Mouse (Mus musculus) neural tube, embryonic 15.5 days (tissue): ENCODE measurements around the gene Ints13. TPM values are rescaled to one million over a fixed set of nuclear protein-coding genes. Genes with fewer than 3 reads are reported as not detected.

Source experiments
- ATAC-seq: fragments of 200-750 bp; cut with Nextera tagmentation; 2 replicates; pipeline ENCODE4 v1.8.0; 2017; ENCODE audit warnings: mild to moderate bottlenecking, moderate TSS enrichment, moderate library complexity; ENCODE audit not compliant: low FRiP score
- H3K27ac ChIP-seq: fragments of 300-500 bp; sonication (generic); replicated peaks from 2 replicates; pipeline ENCODE4 v1.5.1; 2015; ENCODE audit warnings: mild to moderate bottlenecking, inconsistent platforms
- H3K27me3 ChIP-seq: fragments of 300-500 bp; sonication (generic); replicated peaks from 2 replicates; pipeline ENCODE4 v1.6.1; 2015; ENCODE audit warnings: inconsistent platforms
- H3K36me3 ChIP-seq: fragments of 300-500 bp; sonication (generic); 2 replicates; pipeline ENCODE4 v1.6.1; 2015; ENCODE audit warnings: inconsistent platforms
- H3K4me1 ChIP-seq: fragments of 300-500 bp; sonication (generic); 2 replicates; pipeline ENCODE4 v1.6.1; 2015; ENCODE audit warnings: inconsistent platforms
- H3K4me2 ChIP-seq: fragments of 300-500 bp; sonication (generic); 2 replicates; pipeline ENCODE4 v1.6.1; 2015; ENCODE audit warnings: inconsistent platforms, mild to moderate bottlenecking, moderate library complexity
- H3K4me3 ChIP-seq: fragments of 300-500 bp; sonication (generic); replicated peaks from 2 replicates; pipeline ENCODE4 v1.5.1; 2015; ENCODE audit warnings: mild to moderate bottlenecking, inconsistent platforms
- H3K9ac ChIP-seq: fragments of 300-500 bp; sonication (generic); replicated peaks from 2 replicates; pipeline ENCODE4 v1.6.1; 2015; ENCODE audit warnings: mild to moderate bottlenecking, inconsistent platforms
- H3K9me3 ChIP-seq: fragments of 300-500 bp; sonication (generic); replicated peaks from 2 replicates; pipeline ENCODE4 v1.6.1; 2016; ENCODE audit warnings: inconsistent platforms
- WGBS: fragments of 180-500 bp; shearing (Covaris S2); methylation state at CpG from one replicate; pipeline ENCODE4 v1.1.7; 2015; ENCODE audit warnings: mixed read lengths; 5-methylcytosine and 5-hydroxymethylcytosine counted together
- polyA plus RNA-seq: library from polyadenylated mRNA; unstranded; fragments of >200 nt; fragmentation: Nextera tagmentation; extraction: Ambion mirVana; gene quantifications from 2 replicates; pipeline ENCODE4 v1.2.1, GENCODE M21; 2015

Ints13 gene
- polyA plus RNA-seq: 40.5 and 51.7 TPM in 2 replicates

GRCm38 (mm10) chr6:146577310-146578109, at the start of gene Ints13:
Ints13 (minus strand) TSS chr6:146577835.
- peak; percentile 96 for ATAC-seq
- Histone ChIP-seq H3K4me1 (peaks cover 39% of the 10 kb centered on the region), H3K4me2 (peak within 1 kb of the TSS; percentile 76), H3K36me3 (no peaks in the 10 kb centered on the region), H3K9ac (peak within 1 kb of the TSS; percentile 90), H3K27me3 (no peaks in the 10 kb centered on the region), H3K27ac (peak within 1 kb of the TSS; percentile 100), H3K4me3 (peak within 1 kb of the TSS; percentile 90), H3K9me3 (no peaks in the 10 kb centered on the region)
- WGBS: under 1% methylated on average over 77 of the region's 77 CpGs

- H3K4me2 ChIP-seq: no peak overlapping the region
- ATAC-seq: no peak
- no peak overlapping the region for H3K4me3 ChIP-seq
- H3K9me3 ChIP-seq: no peaks in the 10 kb centered on the region
- H3K27ac ChIP-seq: no peak overlapping the region
- 90% methylated on average over 2 of the region's 2 CpGs for WGBS
- no peaks in the 10 kb centered on the region for H3K27me3 ChIP-seq
- no peak overlapping the region for H3K9ac ChIP-seq
- H3K36me3 ChIP-seq: peaks cover 75% of the 10 kb centered on the region
- no peaks in the 10 kb centered on the region for H3K4me1 ChIP-seq
Observed at GRCm38 (mm10) chr6:146616670-146617069, 39.0 kb upstream of the Ints13 start.

GRCm38 (mm10) chr6:146615891-146616290, 38.3 kb upstream of the Ints13 start:
- Histone ChIP-seq H3K9ac (no peak overlapping the region), H3K4me2 (no peak overlapping the region), H3K27ac (no peak overlapping the region), H3K36me3 (peaks cover 75% of the 10 kb centered on the region), H3K4me3 (no peak overlapping the region), H3K9me3 (no peaks in the 10 kb centered on the region), H3K4me1 (no peaks in the 10 kb centered on the region), H3K27me3 (no peaks in the 10 kb centered on the region)
- 92% methylated on average over 8 of the region's 8 CpGs for WGBS
- ATAC-seq: no peak

- no peak overlapping the region for H3K4me2 ChIP-seq
- H3K9ac ChIP-seq: no peak overlapping the region
- no peak overlapping the region for H3K27ac ChIP-seq
- H3K4me3 ChIP-seq: no peak overlapping the region
- 93% methylated on average over 5 of the region's 5 CpGs for WGBS
- H3K9me3 ChIP-seq: no peaks in the 10 kb centered on the region
- no peaks in the 10 kb centered on the region for H3K4me1 ChIP-seq
- H3K36me3 ChIP-seq: peaks cover 75% of the 10 kb centered on the region
- H3K27me3 ChIP-seq: no peaks in the 10 kb centered on the region
- no peak for ATAC-seq
Observed at GRCm38 (mm10) chr6:146614541-146614940, 36.9 kb upstream of the Ints13 start.

- Histone ChIP-seq H3K4me1 (no peaks in the 10 kb centered on the region), H3K27ac (no peak overlapping the region), H3K4me2 (no peak overlapping the region), H3K9me3 (no peaks in the 10 kb centered on the region), H3K36me3 (peaks cover 79% of the 10 kb centered on the region), H3K27me3 (no peaks in the 10 kb centered on the region), H3K4me3 (no peak overlapping the region), H3K9ac (no peak overlapping the region)
- ATAC-seq: no peak
- WGBS: 92% methylated on average over 5 of the region's 5 CpGs
Observed at GRCm38 (mm10) chr6:146613907-146614306, 36.3 kb upstream of the Ints13 start.

GRCm38 (mm10) chr6:146612736-146613135, 35.1 kb upstream of the Ints13 start:
- WGBS: 93% methylated on average over 5 of the region's 5 CpGs
- Histone ChIP-seq H3K4me2 (no peak overlapping the region), H3K4me1 (no peaks in the 10 kb centered on the region), H3K27me3 (no peaks in the 10 kb centered on the region), H3K9me3 (no peaks in the 10 kb centered on the region), H3K4me3 (no peak overlapping the region), H3K9ac (no peak overlapping the region), H3K36me3 (peaks cover 78% of the 10 kb centered on the region), H3K27ac (no peak overlapping the region)
- ATAC-seq: no peak

GRCm38 (mm10) chr6:146611897-146612296, 34.3 kb upstream of the Ints13 start:
- Histone ChIP-seq H3K27me3 (no peaks in the 10 kb centered on the region), H3K4me3 (no peak overlapping the region), H3K27ac (no peak overlapping the region), H3K9ac (no peak overlapping the region), H3K36me3 (peaks cover 76% of the 10 kb centered on the region), H3K4me1 (no peaks in the 10 kb centered on the region), H3K4me2 (no peak overlapping the region), H3K9me3 (no peaks in the 10 kb centered on the region)
- ATAC-seq: no peak
- 95% methylated on average over 7 of the region's 7 CpGs for WGBS

- Histone ChIP-seq H3K4me3 (no peak overlapping the region), H3K9ac (no peak overlapping the region), H3K9me3 (no peaks in the 10 kb centered on the region), H3K4me2 (no peak overlapping the region), H3K36me3 (peaks cover 76% of the 10 kb centered on the region), H3K4me1 (no peaks in the 10 kb centered on the region), H3K27me3 (no peaks in the 10 kb centered on the region), H3K27ac (no peak overlapping the region)
- no peak for ATAC-seq
- WGBS: 86% methylated on average over 6 of the region's 6 CpGs
Observed at GRCm38 (mm10) chr6:146611385-146611784, 33.8 kb upstream of the Ints13 start.

GRCm38 (mm10) chr6:146603651-146604050, 26.0 kb upstream of the Ints13 start:
- Histone ChIP-seq H3K4me3 (no peak overlapping the region), H3K4me1 (no peaks in the 10 kb centered on the region), H3K27me3 (no peaks in the 10 kb centered on the region), H3K4me2 (no peak overlapping the region), H3K36me3 (peaks cover 76% of the 10 kb centered on the region), H3K9ac (no peak overlapping the region), H3K9me3 (no peaks in the 10 kb centered on the region), H3K27ac (no peak overlapping the region)
- ATAC-seq: no peak
- 83% methylated on average over 10 of the region's 10 CpGs for WGBS

- Histone ChIP-seq H3K4me3 (no peak overlapping the region), H3K9me3 (no peaks in the 10 kb centered on the region), H3K27ac (no peak overlapping the region), H3K27me3 (no peaks in the 10 kb centered on the region), H3K4me2 (no peak overlapping the region), H3K36me3 (peaks cover 68% of the 10 kb centered on the region), H3K4me1 (no peaks in the 10 kb centered on the region), H3K9ac (no peak overlapping the region)
- 86% methylated on average over 4 of the region's 4 CpGs for WGBS
- no peak for ATAC-seq
Observed at GRCm38 (mm10) chr6:146602601-146603000, 25.0 kb upstream of the Ints13 start.

GRCm38 (mm10) chr6:146585134-146585533, 7.5 kb upstream of the Ints13 start:
- H3K9me3 ChIP-seq: no peaks in the 10 kb centered on the region
- H3K27me3 ChIP-seq: no peaks in the 10 kb centered on the region
- WGBS: 93% methylated on average over 4 of the region's 5 CpGs
- H3K27ac ChIP-seq: no peak overlapping the region
- H3K9ac ChIP-seq: no peak overlapping the region
- 0 out of 2 replicates have a peak, but pooled peaks cover 2% of the 10 kb centered on the region for H3K4me1 ChIP-seq
- no peak for ATAC-seq
- peaks cover 34% of the 10 kb centered on the region for H3K36me3 ChIP-seq
- no peak overlapping the region for H3K4me2 ChIP-seq
- no peak overlapping the region for H3K4me3 ChIP-seq

GRCm38 (mm10) chr6:146583366-146584046, 5.9 kb upstream of the Ints13 start:
- Histone ChIP-seq H3K4me2 (no peak overlapping the region), H3K27ac (no peak overlapping the region), H3K4me3 (no peak overlapping the region), H3K4me1 (peaks cover 12% of the 10 kb centered on the region), H3K27me3 (no peaks in the 10 kb centered on the region), H3K36me3 (peaks cover 20% of the 10 kb centered on the region), H3K9me3 (no peaks in the 10 kb centered on the region), H3K9ac (no peak overlapping the region)
- WGBS: 83% methylated on average over 2 of the region's 2 CpGs
- ATAC-seq: no peak
